Mouse (Mus musculus) adrenal gland, postnatal 0 days (tissue): Measurements from ENCODE around the gene Mrpl22. TPM values are rescaled to one million over a fixed set of nuclear protein-coding genes. Genes with fewer than 3 reads are reported as not detected.

Source experiments
- polyA plus RNA-seq: library from polyadenylated mRNA; unstranded; fragments of >200 nt; fragmentation: Nextera tagmentation; extraction: Ambion mirVana; gene quantifications from 2 replicates; pipeline ENCODE4 v1.2.1, GENCODE M21; 2015

The Mrpl22 gene
- polyA plus RNA-seq = 189 and 196 TPM in 2 replicates

DNA sequence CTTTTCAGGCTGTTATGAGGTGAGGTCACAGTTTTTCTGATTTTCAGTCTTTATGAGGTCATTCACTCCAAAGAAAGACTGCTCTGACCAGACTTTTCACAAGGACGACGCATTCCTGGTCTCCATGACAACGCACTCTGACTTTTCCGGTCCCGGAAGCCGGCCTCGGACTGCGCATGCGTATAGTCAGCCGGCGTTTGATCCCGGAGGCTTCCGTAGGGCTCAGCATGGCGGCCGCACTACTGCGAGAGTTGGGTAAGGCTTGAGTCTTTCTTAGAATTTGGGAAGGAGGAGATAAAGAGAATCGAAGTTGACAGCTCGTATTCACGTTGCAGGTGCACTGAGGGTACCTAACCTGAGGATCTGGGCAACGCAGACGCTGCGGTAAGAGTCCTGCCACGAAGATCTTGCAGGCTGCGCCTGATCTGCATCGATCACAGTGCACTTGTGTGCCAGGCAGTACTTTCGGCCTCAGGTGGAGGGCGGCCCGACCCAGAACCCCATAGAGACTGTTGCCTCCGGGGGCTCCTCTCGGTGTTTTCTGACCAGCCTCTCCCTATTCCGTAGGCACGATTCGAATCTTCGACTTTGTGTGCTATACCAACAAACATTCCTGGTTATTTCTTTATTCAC lies at the start of gene Mrpl22:
TSS of gene Mrpl22 (plus strand) at position 203 of the 633 bp plus-strand sequence.

DNA sequence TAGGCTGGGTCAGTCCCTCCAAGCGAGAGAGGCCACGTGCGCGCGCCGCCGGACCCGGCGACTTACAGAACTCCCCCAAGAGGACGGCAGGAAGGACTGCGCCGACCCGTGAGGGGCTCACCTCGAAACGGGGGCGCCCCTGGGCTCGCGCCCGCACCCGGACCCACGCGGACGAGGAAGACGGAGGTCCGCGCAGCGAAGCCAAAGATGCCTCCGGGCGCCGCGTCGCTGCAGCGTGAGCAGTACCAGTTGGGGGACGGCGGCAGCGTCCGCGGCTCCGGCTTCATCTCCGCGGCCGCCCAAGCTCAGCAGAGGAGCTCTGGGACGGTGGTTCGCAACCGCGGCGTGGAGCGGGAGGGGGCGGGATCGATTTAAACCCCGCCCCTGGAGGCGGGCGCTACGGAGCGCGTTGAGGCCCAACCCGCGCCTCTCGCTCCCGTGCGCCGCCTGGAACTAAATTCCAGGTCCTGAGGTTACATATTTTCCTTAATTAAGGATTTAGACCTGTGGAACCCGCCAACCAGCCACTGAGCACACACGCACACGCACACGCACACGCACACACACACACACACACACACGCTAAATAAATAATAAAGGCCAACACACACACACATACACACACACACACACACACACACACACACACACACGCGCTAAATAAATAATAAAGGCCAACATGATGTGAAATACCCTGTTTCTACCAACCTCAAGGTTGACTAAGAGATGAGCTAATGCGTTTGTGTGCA lies 3.1 kb upstream of the Mrpl22 start, which contains the start of gene Gemin5:
TSS of gene Gemin5 (minus strand) at position 373 of the 749 bp plus-strand sequence.

DNA sequence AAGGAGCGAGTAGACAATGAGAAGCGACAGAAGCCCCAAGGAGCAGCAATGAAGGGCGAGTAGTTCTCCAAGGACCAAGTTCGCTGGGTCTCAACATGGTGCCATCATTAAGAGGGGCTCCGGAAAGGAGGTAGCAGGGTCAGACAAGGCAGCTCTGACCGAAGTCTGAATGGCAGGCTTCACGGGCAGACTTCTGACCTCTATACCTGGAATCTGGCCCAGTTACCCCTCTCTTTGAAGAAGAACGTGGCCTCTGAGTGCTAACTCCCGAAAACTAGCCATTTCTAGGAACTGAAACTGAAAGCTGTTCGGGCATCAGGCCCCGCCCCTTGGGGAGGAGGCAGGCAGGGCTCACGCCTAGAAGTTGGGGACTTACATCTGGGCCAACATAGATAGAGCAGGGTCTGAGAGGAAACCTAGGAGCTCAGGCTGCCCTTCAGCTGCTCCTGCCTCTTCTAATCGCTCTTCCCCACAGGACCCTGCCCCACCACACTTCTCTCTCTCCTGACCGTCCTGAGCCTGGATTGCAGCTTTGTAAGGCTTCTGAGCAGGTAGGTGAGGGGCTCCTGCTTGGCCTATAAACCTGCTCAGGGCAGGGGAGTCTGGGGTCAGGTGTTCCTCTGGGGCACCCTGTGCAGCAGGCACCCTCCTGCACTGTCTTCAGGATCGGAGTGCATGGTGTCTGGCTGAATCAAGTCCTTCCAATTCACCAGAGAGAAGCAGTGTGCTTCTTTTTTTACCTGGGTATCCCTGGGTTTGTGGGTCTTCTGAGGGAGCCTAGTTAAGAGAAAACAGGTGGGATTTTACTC lies 28.0 kb downstream of the Mrpl22 start, which contains the start of the genes Igtp and Irgm2:
TSS of gene Igtp (plus strand) at position 328 of the 809 bp plus-strand sequence.
TSS of gene Irgm2 (plus strand) at position 390 of the 809 bp plus-strand sequence.

Other genes with a start within 250 kb of the Mrpl22 start
- 11.1 and 13.5 TPM in 2 replicates for gene Larp1, start 162.6 kb upstream of the Mrpl22 start, polyA plus RNA-seq
- 0.17 and 1.3 TPM in 2 replicates for gene Gm12248, start 78.5 kb upstream of the Mrpl22 start, polyA plus RNA-seq
- 57.0 and 74.0 TPM in 2 replicates for gene Cnot8, start 67.5 kb upstream of the Mrpl22 start, polyA plus RNA-seq
- 4.0 and 6.8 TPM in 2 replicates for gene Gemin5, start 3.1 kb upstream of the Mrpl22 start, polyA plus RNA-seq
- 10.6 and 14.0 TPM in 2 replicates for gene Igtp, start 27.9 kb downstream of the Mrpl22 start, polyA plus RNA-seq
- 7.7 and 8.3 TPM in 2 replicates for gene Irgm2, start 28.0 kb downstream of the Mrpl22 start, polyA plus RNA-seq
- gene 4930438A08Rik, start 103.1 kb downstream of the Mrpl22 start, polyA plus RNA-seq = 0.14 and 0.50 TPM in 2 replicates
- 6.3 and 10.3 TPM in 2 replicates for gene Zfp692, start 135.4 kb downstream of the Mrpl22 start, polyA plus RNA-seq
- 56.5 and 56.9 TPM in 2 replicates for gene Zfp672, start 158.7 kb downstream of the Mrpl22 start, polyA plus RNA-seq
- gene Sh3bp5l, start 159.1 kb downstream of the Mrpl22 start, polyA plus RNA-seq = 28.2 and 38.7 TPM in 2 replicates
- 0.40 and 6.4 TPM in 2 replicates for gene Lypd8, start 207.4 kb downstream of the Mrpl22 start, polyA plus RNA-seq
- gene 1810065E05Rik, start 249.4 kb downstream of the Mrpl22 start, polyA plus RNA-seq = not detected in 2 replicates